Comparison of ENCODE assay signal across 9 mouse cellular contexts in the genomic region with DNA sequence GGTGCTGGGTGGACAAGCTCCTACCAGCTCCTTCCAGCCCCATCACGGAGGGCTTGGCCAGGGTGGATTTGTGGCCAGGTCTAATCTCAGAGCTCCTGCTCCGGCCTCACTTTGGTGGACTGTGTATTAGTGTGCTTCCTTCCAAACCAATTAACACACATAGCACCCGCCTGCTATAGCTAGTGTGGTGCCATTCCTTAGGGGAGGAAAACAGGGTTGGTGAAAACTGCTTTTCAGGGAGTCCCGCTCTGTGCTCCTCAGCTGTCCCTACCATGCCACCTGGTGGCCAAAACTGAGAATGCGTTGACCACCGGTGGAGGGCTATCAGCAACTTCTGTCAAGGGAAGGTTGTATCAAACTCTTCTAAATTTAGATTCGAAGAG. TPM values are rescaled to one million over a fixed set of nuclear protein-coding genes. Genes with fewer than 3 reads are reported as not detected.
DNase-seq lines count a peak whose midpoint lies in the region; ATAC-seq lines count a peak whose summit lies in the region.
"Had no signal": no experiment of that assay in that cellular context is flagged by ENCODE, and none has a peak within 500 bp of the region (broad histone marks: within the 10 kb centered on the region; RNA-seq: fewer than 3 reads in every experiment).

No protein-coding gene starts in this region.

- no peaks in the 10 kb centered on the region for H3K4me1 ChIP-seq in embryonic facial prominence, embryonic 14.5 days (ENCODE audit: control insufficient read depth, insufficient read depth, low read length)
- H3K4me1 ChIP-seq in limb, embryonic 13.5 days = no peaks in the 10 kb centered on the region
- peaks cover 5% of the 10 kb centered on the region; the same call in 1 of the 2 replicates for H3K4me1 ChIP-seq in midbrain, embryonic 15.5 days

- no peak overlapping the region for H3K4me2 ChIP-seq in embryonic facial prominence, embryonic 14.5 days (ENCODE audit: low read depth, low read length)
- H3K4me2 ChIP-seq in limb, embryonic 13.5 days (replicated peaks) = no peak overlapping the region
- no peak overlapping the region for H3K4me2 ChIP-seq in midbrain, embryonic 15.5 days

- H3K27me3 ChIP-seq in embryonic facial prominence, embryonic 14.5 days (replicated peaks; ENCODE audit: control insufficient read depth, insufficient read depth, low read length) = no peaks in the 10 kb centered on the region
- H3K27me3 ChIP-seq in limb, embryonic 13.5 days = no peaks in the 10 kb centered on the region
- no peaks in the 10 kb centered on the region for H3K27me3 ChIP-seq in midbrain, embryonic 15.5 days (replicated peaks)
- H3K27me3 ChIP-seq: CH12.LX had no signal

- H3K36me3 ChIP-seq in embryonic facial prominence, embryonic 14.5 days (ENCODE audit: control insufficient read depth, insufficient read depth, low read length) = peaks cover 15% of the 10 kb centered on the region
- H3K36me3 ChIP-seq in limb, embryonic 13.5 days = peaks cover 51% of the 10 kb centered on the region
- peaks cover 40% of the 10 kb centered on the region for H3K36me3 ChIP-seq in midbrain, embryonic 15.5 days (replicated peaks)

- no peak overlapping the region for H3K9ac ChIP-seq in embryonic facial prominence, embryonic 14.5 days (ENCODE audit: low read depth, low read length)
- no peak overlapping the region for H3K9ac ChIP-seq in limb, embryonic 13.5 days
- no peak overlapping the region for H3K9ac ChIP-seq in midbrain, embryonic 15.5 days

- H3K9me3 ChIP-seq in embryonic facial prominence, embryonic 14.5 days (ENCODE audit: control insufficient read depth, low read length) = no peaks in the 10 kb centered on the region
- no peaks in the 10 kb centered on the region for H3K9me3 ChIP-seq in limb, embryonic 13.5 days
- H3K9me3 ChIP-seq in midbrain, embryonic 15.5 days = no peaks in the 10 kb centered on the region

- 34% methylated on average over 7 of the region's 7 CpGs for WGBS in embryonic facial prominence, embryonic 14.5 days
- 30% methylated on average over 7 of the region's 7 CpGs for WGBS in limb, embryonic 13.5 days
- WGBS in midbrain, embryonic 15.5 days = 34% methylated on average over 7 of the region's 7 CpGs

- no peak overlapping the region for H3K4me3 ChIP-seq in embryonic facial prominence, embryonic 14.5 days (ENCODE audit: low read depth, low read length)
- no peak overlapping the region for H3K4me3 ChIP-seq in limb, embryonic 13.5 days
- H3K4me3 ChIP-seq in midbrain, embryonic 15.5 days = no peak overlapping the region

- peak; percentile 67 for ATAC-seq in embryonic facial prominence, embryonic 14.5 days (ENCODE audit: low read depth)
- peak; percentile 35 for ATAC-seq in limb, embryonic 13.5 days (ENCODE audit: low FRiP score, low read depth)
- ATAC-seq in midbrain, embryonic 15.5 days (replicated peaks) = peak; percentile 54

- DNase-seq in 3T3-L1 (ENCODE audit: low read depth, low spot score) = peak; percentile 79
- DNase-seq in adrenal gland, postnatal 36 days = peak; percentile 85 to 88
- DNase-seq in embryonic facial prominence, embryonic 14.5 days (ENCODE audit: low spot score) = peak; percentile 73
- DNase-seq in heart, adult 8-10 months (ENCODE audit: low spot score) = peak; percentile 79
- peak; percentile 88 for DNase-seq in kidney, adult 18-20 months
- peak; percentile 42 to 79 for DNase-seq in spleen, adult 18-20 months

- H3K27ac ChIP-seq in embryonic facial prominence, embryonic 14.5 days (replicated peaks; ENCODE audit: low read depth, low read length) = no peak overlapping the region
- H3K27ac ChIP-seq in limb, embryonic 13.5 days = no peak overlapping the region
- H3K27ac ChIP-seq in midbrain, embryonic 15.5 days = peak overlapping the region; percentile 40; the same call in 1 of the 2 replicates

RNA-seq across cellular contexts. Expression of gene BC051665, which starts 42.1 kb away (rescaled TPM):
- total RNA-seq in adrenal gland, postnatal 36 days (2021) = not detected
- not detected in 2 replicates for polyA plus RNA-seq in embryonic facial prominence, embryonic 14.5 days (2014; fragmentation: Nextera tagmentation; extraction: Ambion mirVana)
- not detected for total RNA-seq in heart, adult 8-10 months (2022)
- polyA plus RNA-seq in limb, embryonic 13.5 days (2015; fragmentation: Nextera tagmentation; extraction: Ambion mirVana) = not detected in 2 replicates
- not detected in 2 replicates for polyA plus RNA-seq in midbrain, embryonic 15.5 days (2015; fragmentation: Nextera tagmentation; extraction: Ambion mirVana)
- total RNA-seq: CH12.LX had no signal

RNA-seq across cellular contexts. Expression of gene Ctsll3, which starts 58.6 kb away (rescaled TPM):
- total RNA-seq in adrenal gland, postnatal 36 days (2021) = not detected
- polyA plus RNA-seq in embryonic facial prominence, embryonic 14.5 days (2014; fragmentation: Nextera tagmentation; extraction: Ambion mirVana) = 0.58 TPM in 1 of 2 replicates, not detected in the other
- not detected for total RNA-seq in heart, adult 8-10 months (2022)
- polyA plus RNA-seq in limb, embryonic 13.5 days (2015; fragmentation: Nextera tagmentation; extraction: Ambion mirVana) = not detected in 2 replicates
- polyA plus RNA-seq in midbrain, embryonic 15.5 days (2015; fragmentation: Nextera tagmentation; extraction: Ambion mirVana) = not detected in 2 replicates
- total RNA-seq: CH12.LX had no signal
